Mouse (Mus musculus): ENCODE results near the gene Cwf19l1.

GRCm38 (mm10) chr19:44108996-44109395, 26.7 kb downstream of the Cwf19l1 start:
- no peak for TF ChIP-seq CTCF (IDR thresholded peaks at IDR 0.05; ENCODE audit: low read depth, low read length)
- no peak for TF ChIP-seq POLR2A (IDR thresholded peaks at IDR 0.05; ENCODE audit: extremely low read depth, insufficient read depth, low read length)
